Mouse (Mus musculus): ENCODE measurements at regions not wholly inside any gene's neighbourhood (a gene's known extent, or its start where the extent isn't known, plus 50 kb on each side); places are given as distances from the start of the nearest gene placed in this dataset.

DNA sequence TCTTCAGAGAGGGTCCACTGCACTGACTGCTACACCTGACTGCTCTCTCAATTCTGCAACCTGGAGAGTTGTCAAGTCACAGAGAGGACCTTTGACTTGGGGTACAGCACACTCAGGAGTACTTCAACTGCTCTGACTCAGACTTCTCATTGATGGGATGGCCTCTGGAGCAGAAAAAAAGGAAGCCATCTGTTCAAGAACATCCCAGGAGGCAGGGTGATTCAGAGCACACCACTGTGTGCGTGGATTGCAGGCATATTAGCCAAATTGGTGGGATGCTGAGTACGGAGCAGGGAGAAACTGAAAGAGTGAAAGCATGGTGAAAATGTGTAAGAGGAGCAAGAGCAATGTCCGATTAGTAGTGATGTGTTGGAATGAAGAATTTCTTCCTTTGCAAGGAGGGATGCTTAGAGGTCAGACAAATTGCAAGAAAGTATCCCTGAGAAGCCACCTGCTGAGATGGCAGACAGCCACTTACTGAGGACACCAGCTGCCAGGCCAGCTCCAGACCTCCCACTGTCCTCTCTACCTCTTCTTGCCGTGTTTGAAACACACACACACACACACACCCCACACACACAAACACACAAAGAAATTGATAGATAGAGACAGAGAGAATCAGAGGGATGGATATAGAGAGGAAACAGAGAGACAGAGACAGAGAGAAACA is 119.2 kb upstream of the Slco3a1 start:
- H3K4me3 ChIP-seq (ENCODE audit: low read depth, low read length): no peak overlapping the region
- no peak for ATAC-seq (replicated peaks; ENCODE audit: insufficient number of reproducible peaks, low FRiP score, low TSS enrichment, low read depth)

DNA sequence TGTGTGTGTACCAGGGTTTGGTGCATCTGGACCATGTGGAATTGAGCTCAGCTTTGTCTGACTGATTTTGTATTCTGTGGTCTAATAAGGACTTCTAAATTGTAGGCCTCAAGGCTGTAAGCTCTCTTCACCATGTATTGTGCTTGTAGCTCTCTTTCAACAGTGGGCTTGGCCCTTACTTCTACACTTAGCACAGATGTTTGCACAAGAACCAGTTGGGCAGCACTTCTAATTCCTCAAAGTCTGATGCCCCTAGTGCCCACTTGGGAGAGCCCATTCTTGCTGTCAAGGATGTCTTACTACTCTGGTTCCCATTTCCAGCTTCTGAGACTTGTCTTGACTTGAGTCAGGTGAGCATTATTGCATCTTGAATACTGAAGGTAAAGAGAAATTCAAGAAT is 114.5 kb upstream of the Slco3a1 start:
- Histone ChIP-seq H3K4me2 (ENCODE audit: low read depth, low read length) (no peak overlapping the region), H3K4me3 (ENCODE audit: low read depth, low read length) (no peak overlapping the region), H3K9ac (replicated peaks; ENCODE audit: low read length) (no peak overlapping the region), H3K36me3 (replicated peaks; ENCODE audit: control insufficient read depth, insufficient read depth, low read depth, low read length) (no peaks in the 10 kb centered on the region), H3K27ac (replicated peaks; ENCODE audit: low read depth, low read length) (no peak overlapping the region), H3K27me3 (ENCODE audit: control insufficient read depth, insufficient read depth, low read length) (no peaks in the 10 kb centered on the region), H3K4me1 (ENCODE audit: control insufficient read depth, insufficient read depth, low read length) (no peaks in the 10 kb centered on the region), H3K9me3 (replicated peaks; ENCODE audit: control insufficient read depth, low read length) (no peaks in the 10 kb centered on the region)
- DNase-seq (ENCODE audit: low spot score): no peak
- no peak for ATAC-seq (replicated peaks; ENCODE audit: insufficient number of reproducible peaks, low FRiP score, low TSS enrichment, low read depth)

More for the DNA sequence above, 119.2 kb upstream of the Slco3a1 start:
- no peak overlapping the region for H3K4me2 ChIP-seq (ENCODE audit: low read depth, low read length)
- no peaks in the 10 kb centered on the region for H3K27me3 ChIP-seq (ENCODE audit: control insufficient read depth, insufficient read depth, low read length)
- no peaks in the 10 kb centered on the region for H3K36me3 ChIP-seq (replicated peaks; ENCODE audit: control insufficient read depth, insufficient read depth, low read depth, low read length)
- no peak for DNase-seq (ENCODE audit: low spot score)
- H3K9ac ChIP-seq (replicated peaks; ENCODE audit: low read length): no peak overlapping the region
- H3K27ac ChIP-seq (replicated peaks; ENCODE audit: low read depth, low read length): no peak overlapping the region
- H3K4me1 ChIP-seq (ENCODE audit: control insufficient read depth, insufficient read depth, low read length): no peaks in the 10 kb centered on the region
- H3K9me3 ChIP-seq (replicated peaks; ENCODE audit: control insufficient read depth, low read length): no peaks in the 10 kb centered on the region
- WGBS: 78% methylated on average over 4 of the region's 4 CpGs

DNA sequence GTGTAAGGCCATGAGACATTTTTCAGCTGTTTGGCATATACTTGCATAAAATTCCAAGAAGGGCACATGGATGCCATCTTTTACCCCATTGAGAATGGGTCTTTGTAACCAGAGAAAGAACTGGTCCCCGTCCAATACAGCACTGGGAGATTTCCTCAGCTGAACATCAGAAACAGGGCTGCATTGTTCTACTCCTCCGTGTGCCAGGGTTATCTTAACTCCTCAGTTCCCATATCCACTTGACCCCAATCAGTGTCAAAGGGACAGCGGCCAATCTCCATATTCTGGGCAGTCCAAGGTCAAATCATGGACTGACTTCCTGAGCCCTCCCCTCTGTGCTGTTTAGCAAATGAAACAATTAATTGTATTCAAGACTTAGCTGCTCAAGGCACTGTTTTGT is 112.5 kb upstream of the Slco3a1 start:
- no peak for DNase-seq (ENCODE audit: low spot score)
- H3K4me3 ChIP-seq (ENCODE audit: low read depth, low read length): no peak overlapping the region
- no peak for ATAC-seq (replicated peaks; ENCODE audit: insufficient number of reproducible peaks, low FRiP score, low TSS enrichment, low read depth)
- no peak overlapping the region for H3K27ac ChIP-seq (replicated peaks; ENCODE audit: low read depth, low read length)
- WGBS: 28% methylated on average over 3 of the region's 3 CpGs
- H3K36me3 ChIP-seq (replicated peaks; ENCODE audit: control insufficient read depth, insufficient read depth, low read depth, low read length): no peaks in the 10 kb centered on the region
- H3K9ac ChIP-seq (replicated peaks; ENCODE audit: low read length): no peak overlapping the region
- no peak overlapping the region for H3K4me2 ChIP-seq (ENCODE audit: low read depth, low read length)
- H3K4me1 ChIP-seq (ENCODE audit: control insufficient read depth, insufficient read depth, low read length): no peaks in the 10 kb centered on the region
- no peaks in the 10 kb centered on the region for H3K27me3 ChIP-seq (ENCODE audit: control insufficient read depth, insufficient read depth, low read length)
- no peaks in the 10 kb centered on the region for H3K9me3 ChIP-seq (replicated peaks; ENCODE audit: control insufficient read depth, low read length)

DNA sequence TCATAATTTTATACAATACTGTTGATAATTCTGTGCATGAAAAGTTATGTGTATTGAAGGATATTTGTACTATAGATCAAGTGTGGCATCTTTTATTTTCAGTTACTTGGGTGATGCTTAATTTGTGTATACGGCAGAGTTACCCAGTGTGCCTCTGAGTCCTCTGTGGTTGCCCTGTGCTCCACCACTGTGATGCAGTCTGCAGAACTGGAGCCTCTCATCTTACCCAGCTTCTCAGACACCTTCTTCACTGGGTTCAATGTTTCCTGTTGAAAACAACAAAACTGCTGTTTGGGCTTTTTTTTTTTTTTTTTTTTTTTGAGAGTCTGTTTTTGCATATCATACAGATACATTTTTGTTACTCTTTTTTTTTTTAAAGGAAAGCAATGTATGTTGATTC is 109.2 kb upstream of the Slco3a1 start:
- no peaks in the 10 kb centered on the region for H3K27me3 ChIP-seq (ENCODE audit: control insufficient read depth, insufficient read depth, low read length)
- DNase-seq (ENCODE audit: low spot score) (no peak), ATAC-seq (replicated peaks; ENCODE audit: insufficient number of reproducible peaks, low FRiP score, low TSS enrichment, low read depth) (no peak)
- H3K4me3 ChIP-seq (ENCODE audit: low read depth, low read length): no peak overlapping the region
- no peak overlapping the region for H3K27ac ChIP-seq (replicated peaks; ENCODE audit: low read depth, low read length)
- WGBS: 87% methylated on average over 1 of the region's 1 CpGs
- no peak overlapping the region for H3K9ac ChIP-seq (replicated peaks; ENCODE audit: low read length)
- no peaks in the 10 kb centered on the region for H3K4me1 ChIP-seq (ENCODE audit: control insufficient read depth, insufficient read depth, low read length)
- H3K4me2 ChIP-seq (ENCODE audit: low read depth, low read length): no peak overlapping the region
- no peaks in the 10 kb centered on the region for H3K9me3 ChIP-seq (replicated peaks; ENCODE audit: control insufficient read depth, low read length)
- H3K36me3 ChIP-seq (replicated peaks; ENCODE audit: control insufficient read depth, insufficient read depth, low read depth, low read length): no peaks in the 10 kb centered on the region

DNA sequence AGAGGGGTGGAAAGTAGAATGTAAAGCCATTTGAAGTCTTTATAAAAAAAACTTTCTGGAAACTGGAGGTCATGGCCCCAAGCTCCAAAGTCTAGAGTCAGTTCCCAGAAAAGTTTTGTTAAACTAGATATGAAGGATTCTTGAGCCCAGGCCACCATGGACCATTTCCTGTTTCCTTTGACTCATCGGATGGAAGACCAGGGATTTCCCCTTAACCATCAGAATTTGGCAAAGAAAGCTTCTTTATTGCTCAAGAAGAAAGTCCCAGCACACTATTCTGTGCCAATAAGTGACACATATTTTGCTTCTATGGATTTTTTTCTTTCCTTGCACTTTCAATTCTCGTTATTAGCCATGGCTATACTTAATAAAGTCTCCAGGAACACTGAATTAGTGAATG is 92.7 kb upstream of the Slco3a1 start:
- Histone ChIP-seq H3K27ac (replicated peaks; ENCODE audit: low read depth, low read length) (no peak overlapping the region), H3K9me3 (replicated peaks; ENCODE audit: control insufficient read depth, low read length) (no peaks in the 10 kb centered on the region), H3K4me2 (ENCODE audit: low read depth, low read length) (no peak overlapping the region), H3K4me3 (ENCODE audit: low read depth, low read length) (no peak overlapping the region), H3K27me3 (ENCODE audit: control insufficient read depth, insufficient read depth, low read length) (no peaks in the 10 kb centered on the region), H3K9ac (replicated peaks; ENCODE audit: low read length) (no peak overlapping the region), H3K36me3 (replicated peaks; ENCODE audit: control insufficient read depth, insufficient read depth, low read depth, low read length) (no peaks in the 10 kb centered on the region), H3K4me1 (ENCODE audit: control insufficient read depth, insufficient read depth, low read length) (no peaks in the 10 kb centered on the region)
- DNase-seq (ENCODE audit: low spot score) (no peak), ATAC-seq (replicated peaks; ENCODE audit: insufficient number of reproducible peaks, low FRiP score, low TSS enrichment, low read depth) (no peak)
- 85% methylated on average over 2 of the region's 2 CpGs for WGBS

DNA sequence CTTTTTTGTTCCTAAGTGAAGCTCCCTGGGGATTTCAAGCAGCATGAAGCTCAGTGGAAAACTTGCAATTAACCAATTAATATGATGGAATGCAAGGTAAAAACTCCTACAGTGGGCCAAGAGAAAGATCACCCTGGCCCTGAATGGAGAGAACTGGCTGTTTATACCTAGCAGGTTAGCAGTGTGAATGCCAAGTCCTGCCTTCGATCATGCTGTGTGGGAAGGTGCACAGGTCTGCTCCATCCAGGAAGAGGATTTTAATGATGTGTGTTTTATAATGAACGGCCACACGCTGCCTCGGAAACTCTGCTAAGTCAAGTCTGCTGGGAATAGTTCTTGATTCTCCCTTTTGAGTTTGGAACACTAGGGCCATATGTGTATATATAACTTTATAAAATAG is 85.6 kb upstream of the Slco3a1 start:
- Histone ChIP-seq H3K36me3 (replicated peaks; ENCODE audit: control insufficient read depth, insufficient read depth, low read depth, low read length) (no peaks in the 10 kb centered on the region), H3K4me3 (ENCODE audit: low read depth, low read length) (no peak overlapping the region), H3K4me1 (ENCODE audit: control insufficient read depth, insufficient read depth, low read length) (no peaks in the 10 kb centered on the region), H3K27ac (replicated peaks; ENCODE audit: low read depth, low read length) (no peak overlapping the region), H3K9ac (replicated peaks; ENCODE audit: low read length) (no peak overlapping the region), H3K27me3 (ENCODE audit: control insufficient read depth, insufficient read depth, low read length) (no peaks in the 10 kb centered on the region), H3K4me2 (ENCODE audit: low read depth, low read length) (no peak overlapping the region), H3K9me3 (replicated peaks; ENCODE audit: control insufficient read depth, low read length) (no peaks in the 10 kb centered on the region)
- no peak for ATAC-seq (replicated peaks; ENCODE audit: insufficient number of reproducible peaks, low FRiP score, low TSS enrichment, low read depth)
- 77% methylated on average over 4 of the region's 4 CpGs for WGBS
- DNase-seq (ENCODE audit: low spot score): no peak

DNA sequence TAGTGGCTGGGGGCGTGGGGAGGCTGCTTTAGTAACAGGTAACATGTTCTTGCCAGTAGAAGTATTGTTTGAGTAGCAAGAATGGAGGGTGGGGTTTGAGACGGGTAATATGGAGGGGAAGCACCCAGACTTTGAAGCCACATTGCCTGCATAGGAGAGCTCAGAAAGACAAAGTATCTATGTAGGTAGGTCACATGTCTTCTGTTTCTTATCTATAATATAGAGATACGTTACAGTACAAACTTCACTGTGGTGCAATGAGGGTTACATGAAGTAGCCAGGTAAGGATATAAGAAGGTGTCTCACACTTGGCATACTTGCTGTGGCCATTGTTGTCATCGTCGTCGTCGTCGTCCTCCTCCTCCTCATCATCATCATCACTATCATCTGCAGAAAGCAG is 77.6 kb upstream of the Slco3a1 start:
- no peak overlapping the region for H3K9ac ChIP-seq (replicated peaks; ENCODE audit: low read length)
- 85% methylated on average over 8 of the region's 8 CpGs for WGBS
- no peak overlapping the region for H3K4me2 ChIP-seq (ENCODE audit: low read depth, low read length)
- H3K27me3 ChIP-seq (ENCODE audit: control insufficient read depth, insufficient read depth, low read length): no peaks in the 10 kb centered on the region
- no peak overlapping the region for H3K27ac ChIP-seq (replicated peaks; ENCODE audit: low read depth, low read length)
- no peak for ATAC-seq (replicated peaks; ENCODE audit: insufficient number of reproducible peaks, low FRiP score, low TSS enrichment, low read depth)
- no peak overlapping the region for H3K4me3 ChIP-seq (ENCODE audit: low read depth, low read length)
- H3K4me1 ChIP-seq (ENCODE audit: control insufficient read depth, insufficient read depth, low read length): no peaks in the 10 kb centered on the region
- no peak for DNase-seq (ENCODE audit: low spot score)
- H3K9me3 ChIP-seq (replicated peaks; ENCODE audit: control insufficient read depth, low read length): no peaks in the 10 kb centered on the region
- H3K36me3 ChIP-seq (replicated peaks; ENCODE audit: control insufficient read depth, insufficient read depth, low read depth, low read length): no peaks in the 10 kb centered on the region

DNA sequence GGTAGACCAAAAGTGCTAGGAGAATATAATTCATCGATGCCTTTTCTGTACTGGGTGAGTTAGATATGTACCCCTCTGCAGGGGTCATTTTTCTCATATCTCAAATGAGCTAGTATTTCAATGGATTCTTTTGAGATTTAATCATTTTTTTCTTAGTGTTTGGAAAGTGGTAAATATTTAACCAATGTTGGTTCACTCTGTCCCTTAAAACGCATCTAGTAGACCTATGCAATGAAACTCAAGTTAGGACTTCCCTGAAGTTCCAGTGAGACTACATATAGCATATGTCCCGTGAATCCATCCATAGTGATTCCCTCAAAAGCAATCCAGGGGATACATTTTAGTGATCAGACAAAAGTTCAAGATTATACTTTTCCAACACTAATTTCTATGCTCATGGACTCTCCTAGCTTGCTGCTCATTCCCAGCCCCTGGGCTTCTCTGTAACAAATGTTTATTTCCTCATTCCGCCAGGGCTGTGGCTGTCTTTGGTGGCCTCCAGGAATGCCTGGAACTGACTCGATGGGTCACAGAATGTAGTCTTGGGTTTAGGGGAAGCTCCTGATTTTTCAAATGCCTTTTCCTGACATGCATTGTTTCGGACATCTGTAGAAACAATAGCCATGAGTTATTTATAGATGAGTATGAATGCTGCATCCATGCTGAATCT is 74.4 kb upstream of the Slco3a1 start:
- no peaks in the 10 kb centered on the region for H3K36me3 ChIP-seq (replicated peaks; ENCODE audit: control insufficient read depth, insufficient read depth, low read depth, low read length)
- H3K27me3 ChIP-seq (ENCODE audit: control insufficient read depth, insufficient read depth, low read length): no peaks in the 10 kb centered on the region
- DNase-seq (ENCODE audit: low spot score): no peak
- H3K9me3 ChIP-seq (replicated peaks; ENCODE audit: control insufficient read depth, low read length): no peaks in the 10 kb centered on the region
- no peak overlapping the region for H3K4me2 ChIP-seq (ENCODE audit: low read depth, low read length)
- no peaks in the 10 kb centered on the region for H3K4me1 ChIP-seq (ENCODE audit: control insufficient read depth, insufficient read depth, low read length)
- no peak overlapping the region for H3K4me3 ChIP-seq (ENCODE audit: low read depth, low read length)
- 93% methylated on average over 6 of the region's 6 CpGs for WGBS
- H3K27ac ChIP-seq (replicated peaks; ENCODE audit: low read depth, low read length): no peak overlapping the region
- no peak for ATAC-seq (replicated peaks; ENCODE audit: insufficient number of reproducible peaks, low FRiP score, low TSS enrichment, low read depth)
- H3K9ac ChIP-seq (replicated peaks; ENCODE audit: low read length): no peak overlapping the region

All from embryonic facial prominence, embryonic 11.5 days (tissue).